Mouse (Mus musculus) heart, embryonic 11.5 days (tissue): ENCODE measurements at regions not wholly inside any gene's neighbourhood (a gene's known extent, or its start where the extent isn't known, plus 50 kb on each side); places are given as distances from the start of the nearest gene placed in this dataset.

ENCODE experiments used
- ATAC-seq: fragments of 200-750 bp; cut with Nextera tagmentation; replicated peaks from 2 replicates; pipeline ENCODE4 v1.8.0; 2017; ENCODE audit warnings: moderate library complexity; ENCODE audit not compliant: insufficient number of reproducible peaks, low FRiP score, low TSS enrichment
- H3K27ac ChIP-seq: fragments of 300-500 bp; sonication (generic); 2 replicates; pipeline ENCODE4 v1.5.1; 2014; ENCODE audit warnings: mild to moderate bottlenecking, low read depth, low read length
- H3K27me3 ChIP-seq: fragments of 300-500 bp; sonication (generic); 2 replicates; pipeline ENCODE4 v1.6.1; 2014; ENCODE audit warnings: mild to moderate bottlenecking, low read length, mixed read lengths; ENCODE audit not compliant: control insufficient read depth, insufficient read depth
- H3K36me3 ChIP-seq: fragments of 300-500 bp; sonication (generic); 2 replicates; pipeline ENCODE4 v1.6.1; 2014; ENCODE audit warnings: mild to moderate bottlenecking, low read length, moderate library complexity, mixed read lengths; ENCODE audit not compliant: control insufficient read depth, insufficient read depth
- H3K4me1 ChIP-seq: fragments of 300-500 bp; sonication (generic); 2 replicates; pipeline ENCODE4 v1.6.1; 2014; ENCODE audit warnings: low read length; ENCODE audit not compliant: control insufficient read depth, insufficient read depth
- H3K4me2 ChIP-seq: fragments of 300-500 bp; sonication (generic); 2 replicates; pipeline ENCODE4 v1.6.1; 2014; ENCODE audit warnings: mild to moderate bottlenecking, moderate library complexity
- H3K4me3 ChIP-seq: fragments of 300-500 bp; sonication (generic); 2 replicates; pipeline ENCODE4 v1.5.1; 2014; ENCODE audit warnings: low read depth, low read length
- H3K9ac ChIP-seq: fragments of 300-500 bp; sonication (generic); 2 replicates; pipeline ENCODE4 v1.6.1; 2014; ENCODE audit warnings: mild to moderate bottlenecking, low read depth, low read length, moderate library complexity
- H3K9me3 ChIP-seq: fragments of 300-500 bp; sonication (generic); replicated peaks from 2 replicates; pipeline ENCODE4 v1.6.1; 2016; ENCODE audit warnings: low read length; ENCODE audit not compliant: control insufficient read depth
- WGBS: fragments of 180-500 bp; shearing (Covaris S2); extraction: QIAGEN DNeasy Blood & Tissue Kit; methylation state at CpG from one replicate; pipeline ENCODE4 v1.1.7; 2014; ENCODE audit not compliant: insufficient replicate concordance; 5-methylcytosine and 5-hydroxymethylcytosine counted together

GRCm38 (mm10) chr7:69573730-69574129 is 792.8 kb downstream of the Nr2f2 start:
- Histone ChIP-seq H3K36me3 (no peaks in the 10 kb centered on the region), H3K4me3 (no peak overlapping the region), H3K27me3 (no peaks in the 10 kb centered on the region), H3K4me2 (no peak overlapping the region), H3K9me3 (no peaks in the 10 kb centered on the region), H3K9ac (no peak overlapping the region), H3K4me1 (no peaks in the 10 kb centered on the region), H3K27ac (no peak overlapping the region)
- ATAC-seq: no peak
- 76% methylated on average over 5 of the region's 5 CpGs for WGBS

- Histone ChIP-seq H3K4me3 (no peak overlapping the region), H3K9me3 (no peaks in the 10 kb centered on the region), H3K4me1 (no peaks in the 10 kb centered on the region), H3K27ac (no peak overlapping the region), H3K4me2 (no peak overlapping the region), H3K27me3 (no peaks in the 10 kb centered on the region), H3K36me3 (no peaks in the 10 kb centered on the region), H3K9ac (no peak overlapping the region)
- 75% methylated on average over 7 of the region's 7 CpGs for WGBS
- no peak for ATAC-seq
Observed at GRCm38 (mm10) chr7:69572626-69573394, 793.7 kb downstream of the Nr2f2 start.

GRCm38 (mm10) chr7:69566949-69567348 is 799.6 kb downstream of the Nr2f2 start:
- no peaks in the 10 kb centered on the region for H3K27me3 ChIP-seq
- no peak for ATAC-seq
- no peak overlapping the region for H3K4me3 ChIP-seq
- H3K27ac ChIP-seq: no peak overlapping the region
- no peaks in the 10 kb centered on the region for H3K4me1 ChIP-seq
- WGBS: 72% methylated on average over 4 of the region's 4 CpGs
- H3K9ac ChIP-seq: no peak overlapping the region
- no peaks in the 10 kb centered on the region for H3K9me3 ChIP-seq
- H3K4me2 ChIP-seq: no peak overlapping the region
- H3K36me3 ChIP-seq: no peaks in the 10 kb centered on the region

GRCm38 (mm10) chr7:69564432-69564831 is 802.1 kb downstream of the Nr2f2 start:
- Histone ChIP-seq H3K9ac (no peak overlapping the region), H3K27ac (no peak overlapping the region), H3K27me3 (no peaks in the 10 kb centered on the region), H3K9me3 (no peaks in the 10 kb centered on the region), H3K4me3 (no peak overlapping the region), H3K4me2 (no peak overlapping the region), H3K36me3 (no peaks in the 10 kb centered on the region), H3K4me1 (no peaks in the 10 kb centered on the region)
- ATAC-seq: no peak
- WGBS: 74% methylated on average over 2 of the region's 2 CpGs

GRCm38 (mm10) chr7:69554776-69555175 is 805.7 kb upstream of the Arrdc4 start:
- Histone ChIP-seq H3K9ac (no peak overlapping the region), H3K9me3 (no peaks in the 10 kb centered on the region), H3K36me3 (no peaks in the 10 kb centered on the region), H3K27ac (no peak overlapping the region), H3K27me3 (no peaks in the 10 kb centered on the region), H3K4me3 (no peak overlapping the region), H3K4me1 (no peaks in the 10 kb centered on the region), H3K4me2 (no peak overlapping the region)
- 65% methylated on average over 8 of the region's 8 CpGs for WGBS
- ATAC-seq: no peak

- no peak overlapping the region for H3K27ac ChIP-seq
- H3K4me3 ChIP-seq: no peak overlapping the region
- H3K9me3 ChIP-seq: no peaks in the 10 kb centered on the region
- no peak overlapping the region for H3K4me2 ChIP-seq
- H3K4me1 ChIP-seq: no peaks in the 10 kb centered on the region
- no peak overlapping the region for H3K9ac ChIP-seq
- no peaks in the 10 kb centered on the region for H3K27me3 ChIP-seq
- no peaks in the 10 kb centered on the region for H3K36me3 ChIP-seq
- 76% methylated on average over 6 of the region's 6 CpGs for WGBS
- no peak for ATAC-seq
Observed at GRCm38 (mm10) chr7:69553981-69554380, 804.9 kb upstream of the Arrdc4 start.

GRCm38 (mm10) chr7:69536072-69536471 is 787.0 kb upstream of the Arrdc4 start:
- Histone ChIP-seq H3K27ac (no peak overlapping the region), H3K27me3 (no peaks in the 10 kb centered on the region), H3K4me1 (no peaks in the 10 kb centered on the region), H3K4me3 (no peak overlapping the region), H3K4me2 (no peak overlapping the region), H3K36me3 (no peaks in the 10 kb centered on the region), H3K9ac (no peak overlapping the region), H3K9me3 (no peaks in the 10 kb centered on the region)
- ATAC-seq: no peak
- WGBS: 79% methylated on average over 1 of the region's 1 CpGs

- 55% methylated on average over 2 of the region's 2 CpGs for WGBS
Observed at GRCm38 (mm10) chr7:69513966-69514365, 764.9 kb upstream of the Arrdc4 start.

GRCm38 (mm10) chr7:69510389-69510788 is 761.3 kb upstream of the Arrdc4 start:
- no peak for ATAC-seq
- H3K9ac ChIP-seq: no peak overlapping the region
- peak overlapping the region; percentile 15 for H3K4me2 ChIP-seq
- no peaks in the 10 kb centered on the region for H3K4me1 ChIP-seq
- H3K27me3 ChIP-seq: no peaks in the 10 kb centered on the region
- no peaks in the 10 kb centered on the region for H3K9me3 ChIP-seq
- H3K4me3 ChIP-seq: 0 out of 2 replicates have a peak overlapping the region, but pooled peaks have one; percentile 2
- H3K27ac ChIP-seq: no peak overlapping the region
- 50% methylated on average over 8 of the region's 8 CpGs for WGBS
- H3K36me3 ChIP-seq: no peaks in the 10 kb centered on the region

More at GRCm38 (mm10) chr7:69513966-69514365, 764.9 kb upstream of the Arrdc4 start:
- Histone ChIP-seq H3K27me3 (no peaks in the 10 kb centered on the region), H3K4me3 (no peak overlapping the region), H3K4me2 (no peak overlapping the region), H3K27ac (no peak overlapping the region), H3K9ac (no peak overlapping the region), H3K4me1 (no peaks in the 10 kb centered on the region), H3K36me3 (no peaks in the 10 kb centered on the region), H3K9me3 (no peaks in the 10 kb centered on the region)
- no peak for ATAC-seq
